Mouse (Mus musculus) neural tube, embryonic 14.5 days (tissue): Measurements from ENCODE around the gene Espnl. TPM values are rescaled to one million over a fixed set of nuclear protein-coding genes. Genes with fewer than 3 reads are reported as not detected.

Experiments used
- ATAC-seq: fragments of 200-750 bp; cut with Nextera tagmentation; 2 replicates; pipeline ENCODE4 v1.8.0; 2017; ENCODE audit warnings: low read depth, mild to moderate bottlenecking, moderate TSS enrichment, moderate library complexity
- H3K27ac ChIP-seq: fragments of 300-500 bp; sonication (generic); 2 replicates; pipeline ENCODE4 v1.5.1; 2014; ENCODE audit warnings: low read depth, mild to moderate bottlenecking, control low read depth, low read length, moderate library complexity, mixed read lengths
- H3K27me3 ChIP-seq: fragments of 300-500 bp; sonication (generic); 2 replicates; pipeline ENCODE4 v1.6.1; 2014; ENCODE audit warnings: low read length; ENCODE audit not compliant: control insufficient read depth, insufficient read depth
- H3K36me3 ChIP-seq: fragments of 300-500 bp; sonication (generic); 2 replicates; pipeline ENCODE4 v1.6.1; 2014; ENCODE audit warnings: low read length, mixed read lengths; ENCODE audit not compliant: control insufficient read depth, insufficient read depth
- H3K4me1 ChIP-seq: fragments of 300-500 bp; sonication (generic); 2 replicates; pipeline ENCODE4 v1.6.1; 2014; ENCODE audit warnings: low read length; ENCODE audit not compliant: control insufficient read depth, insufficient read depth
- H3K4me2 ChIP-seq: fragments of 300-500 bp; sonication (generic); 2 replicates; pipeline ENCODE4 v1.6.1; 2014; ENCODE audit warnings: mild to moderate bottlenecking, low read depth, low read length, control low read depth
- H3K4me3 ChIP-seq: fragments of 300-500 bp; sonication (generic); 2 replicates; pipeline ENCODE4 v1.5.1; 2014; ENCODE audit warnings: low read depth, low read length, control low read depth, mixed read lengths
- H3K9ac ChIP-seq: fragments of 300-500 bp; sonication (generic); replicated peaks from 2 replicates; pipeline ENCODE4 v1.6.1; 2014; ENCODE audit warnings: low read depth, mild to moderate bottlenecking, control low read depth, low read length, mixed read lengths
- H3K9me3 ChIP-seq: fragments of 300-500 bp; sonication (generic); 2 replicates; pipeline ENCODE4 v1.6.1; 2016; ENCODE audit warnings: low read length; ENCODE audit not compliant: control insufficient read depth
- WGBS: fragments of 180-500 bp; shearing (Covaris S2); extraction: QIAGEN DNeasy Blood & Tissue Kit; methylation state at CpG from one replicate; pipeline ENCODE4 v1.1.7; 2014; 5-methylcytosine and 5-hydroxymethylcytosine counted together
- polyA plus RNA-seq: library from polyadenylated mRNA; unstranded; fragments of >200 nt; fragmentation: Nextera tagmentation; extraction: Ambion mirVana; gene quantifications from 2 replicates; pipeline ENCODE4 v1.2.1, GENCODE M21; 2014

The Espnl gene
- polyA plus RNA-seq, 1 experiment from 2014 or later: 0.11 TPM

GRCm38 (mm10) chr1:91312273-91312672 is 9.6 kb upstream of the Espnl start:
- peaks cover 16% of the 10 kb centered on the region for H3K36me3 ChIP-seq
- no peak overlapping the region for H3K27ac ChIP-seq
- ATAC-seq: no peak
- no peak overlapping the region for H3K4me2 ChIP-seq
- no peaks in the 10 kb centered on the region for H3K9me3 ChIP-seq
- H3K27me3 ChIP-seq: no peaks in the 10 kb centered on the region
- no peak overlapping the region for H3K4me3 ChIP-seq
- H3K9ac ChIP-seq: no peak overlapping the region
- 97% methylated on average over 4 of the region's 4 CpGs for WGBS
- no peaks in the 10 kb centered on the region for H3K4me1 ChIP-seq

GRCm38 (mm10) chr1:91313251-91313650 is 8.6 kb upstream of the Espnl start:
- H3K9ac ChIP-seq: no peak overlapping the region
- no peak for ATAC-seq

GRCm38 (mm10) chr1:91317656-91318055 is 4.2 kb upstream of the Espnl start:
- WGBS: 91% methylated on average over 6 of the region's 6 CpGs
- H3K27me3 ChIP-seq: no peaks in the 10 kb centered on the region
- ATAC-seq: no peak
- H3K27ac ChIP-seq: no peak overlapping the region
- H3K4me2 ChIP-seq: no peak overlapping the region
- H3K4me1 ChIP-seq: no peaks in the 10 kb centered on the region
- no peaks in the 10 kb centered on the region for H3K9me3 ChIP-seq
- no peaks in the 10 kb centered on the region for H3K36me3 ChIP-seq
- no peak overlapping the region for H3K9ac ChIP-seq
- no peak overlapping the region for H3K4me3 ChIP-seq

More at GRCm38 (mm10) chr1:91313251-91313650, 8.6 kb upstream of the Espnl start:
- Histone ChIP-seq H3K27me3 (no peaks in the 10 kb centered on the region), H3K36me3 (peaks cover 16% of the 10 kb centered on the region), H3K4me3 (no peak overlapping the region), H3K27ac (no peak overlapping the region), H3K4me2 (no peak overlapping the region), H3K9me3 (no peaks in the 10 kb centered on the region), H3K4me1 (no peaks in the 10 kb centered on the region)
- 56% methylated on average over 5 of the region's 5 CpGs for WGBS

DNA sequence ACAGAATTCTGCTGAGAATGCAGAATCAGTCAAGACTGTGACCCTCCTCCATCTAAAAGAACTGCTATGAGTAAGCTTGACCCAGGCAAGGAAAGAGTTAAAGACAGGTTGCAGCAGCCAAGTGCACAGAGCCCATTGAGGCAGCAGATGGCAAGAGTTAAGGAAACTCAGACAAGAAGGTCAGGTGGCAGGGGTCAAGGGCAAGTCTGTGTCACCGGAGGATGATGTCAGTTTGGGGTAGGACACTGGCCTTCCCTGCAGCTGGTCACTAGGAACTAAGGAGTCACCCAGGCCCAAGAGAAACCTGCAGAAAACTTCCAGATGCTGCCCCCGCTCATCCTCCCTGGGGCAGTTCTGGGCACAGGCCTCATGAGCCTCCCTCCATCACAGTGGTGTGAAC is 2.8 kb downstream of the Espnl start:
- ATAC-seq: no peak
- H3K9ac ChIP-seq: no peak overlapping the region
- H3K36me3 ChIP-seq: no peaks in the 10 kb centered on the region
- H3K4me2 ChIP-seq: no peak overlapping the region
- H3K9me3 ChIP-seq: no peaks in the 10 kb centered on the region
- no peaks in the 10 kb centered on the region for H3K27me3 ChIP-seq
- H3K4me1 ChIP-seq: no peaks in the 10 kb centered on the region
- no peak overlapping the region; the same call in 1 of the 2 replicates for H3K27ac ChIP-seq
- no peak overlapping the region for H3K4me3 ChIP-seq
- WGBS: 67% methylated on average over 2 of the region's 2 CpGs

DNA sequence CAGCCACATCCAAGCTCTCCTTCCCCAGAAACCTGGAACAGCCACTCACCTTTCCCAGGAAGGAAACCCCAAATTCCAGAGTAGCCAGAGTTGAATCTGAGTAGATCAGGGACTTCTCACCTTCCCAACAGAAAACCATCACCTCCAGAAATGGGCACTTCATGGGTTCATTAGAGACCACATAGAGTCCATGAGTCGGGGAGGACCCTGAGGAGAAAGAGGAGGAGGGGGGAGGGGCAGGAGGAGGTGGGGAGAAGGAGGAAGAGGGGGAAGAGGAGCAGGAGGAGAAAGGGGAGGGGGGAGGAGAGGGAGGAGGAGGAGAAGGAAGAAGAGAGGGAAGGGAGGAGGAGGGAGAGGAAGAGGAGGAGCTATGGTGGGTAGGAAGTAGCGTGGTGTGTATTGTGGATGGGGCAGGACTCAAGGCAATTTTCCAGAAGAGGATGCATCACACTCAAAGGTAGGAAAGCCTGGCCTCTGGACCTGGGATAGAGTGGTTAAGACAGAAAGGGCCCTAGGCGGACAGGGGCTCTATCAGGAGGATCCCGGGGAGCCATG is 3.7 kb downstream of the Espnl start:
- Histone ChIP-seq H3K9ac (no peak overlapping the region), H3K4me3 (no peak overlapping the region), H3K4me1 (no peaks in the 10 kb centered on the region), H3K9me3 (no peaks in the 10 kb centered on the region), H3K36me3 (no peaks in the 10 kb centered on the region), H3K27ac (no peak overlapping the region), H3K4me2 (no peak overlapping the region), H3K27me3 (no peaks in the 10 kb centered on the region)
- WGBS: 70% methylated on average over 4 of the region's 4 CpGs
- ATAC-seq: no peak

- ATAC-seq: no peak
- no peaks in the 10 kb centered on the region for H3K9me3 ChIP-seq
- H3K27me3 ChIP-seq: no peaks in the 10 kb centered on the region
- no peak overlapping the region for H3K27ac ChIP-seq
- H3K4me2 ChIP-seq: no peak overlapping the region
- no peak overlapping the region for H3K4me3 ChIP-seq
- no peaks in the 10 kb centered on the region for H3K36me3 ChIP-seq
- 45% methylated on average over 4 of the region's 4 CpGs for WGBS
- no peak overlapping the region for H3K9ac ChIP-seq
- H3K4me1 ChIP-seq: no peaks in the 10 kb centered on the region
Measured at GRCm38 (mm10) chr1:91332102-91332501, 10.2 kb downstream of the Espnl start.

DNA sequence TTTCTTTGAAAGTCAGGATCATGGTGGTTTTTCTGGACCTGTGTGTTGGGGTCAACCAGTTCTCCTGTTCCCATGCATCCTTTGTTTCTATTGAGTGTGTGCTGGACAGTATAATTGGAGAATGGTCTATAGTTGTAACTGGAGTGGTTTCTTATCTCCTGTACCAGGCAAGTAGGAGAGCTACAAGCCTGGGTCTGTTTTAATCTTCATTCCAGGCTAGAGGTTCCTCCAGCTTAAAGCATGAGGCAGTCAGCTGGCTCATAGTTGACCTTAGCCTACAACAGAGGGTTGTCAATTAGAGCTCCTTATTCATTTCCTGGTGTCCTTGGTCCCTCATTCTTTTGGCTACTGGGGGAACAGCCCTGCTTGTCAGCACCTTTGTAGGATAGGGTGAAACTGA is 11.7 kb downstream of the Espnl start:
- Histone ChIP-seq H3K27me3 (no peaks in the 10 kb centered on the region), H3K36me3 (no peaks in the 10 kb centered on the region), H3K4me2 (no peak overlapping the region), H3K4me1 (no peaks in the 10 kb centered on the region), H3K9ac (no peak overlapping the region), H3K4me3 (no peak overlapping the region), H3K27ac (no peak overlapping the region), H3K9me3 (no peaks in the 10 kb centered on the region)
- ATAC-seq: no peak

DNA sequence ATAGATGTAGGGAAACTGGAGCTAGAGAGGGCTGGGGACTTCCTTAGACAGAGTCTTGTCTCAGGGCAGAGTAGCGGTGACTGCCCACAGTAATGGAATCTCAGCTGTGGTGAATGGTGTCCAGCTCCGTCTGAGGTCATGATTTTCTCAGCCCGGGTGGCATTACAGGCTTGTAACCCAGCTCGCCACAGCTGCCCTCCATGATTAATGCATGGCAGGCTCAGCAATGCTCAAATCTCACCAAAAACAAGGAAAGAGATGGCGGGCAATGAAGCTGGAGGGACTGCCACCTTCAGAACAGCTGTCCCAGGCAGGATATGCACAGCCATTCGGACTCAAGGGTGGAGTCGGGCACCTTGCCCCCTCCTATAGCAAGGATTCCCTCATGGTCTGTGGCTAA is 15.5 kb downstream of the Espnl start:
- Histone ChIP-seq H3K4me3 (no peak overlapping the region), H3K9me3 (no peaks in the 10 kb centered on the region), H3K36me3 (no peaks in the 10 kb centered on the region), H3K9ac (no peak overlapping the region), H3K4me2 (no peak overlapping the region), H3K27ac (no peak overlapping the region), H3K27me3 (no peaks in the 10 kb centered on the region), H3K4me1 (no peaks in the 10 kb centered on the region)
- WGBS: 91% methylated on average over 7 of the region's 7 CpGs
- no peak for ATAC-seq

- no peaks in the 10 kb centered on the region for H3K9me3 ChIP-seq
- H3K27me3 ChIP-seq: peaks cover 29% of the 10 kb centered on the region
- no peaks in the 10 kb centered on the region for H3K36me3 ChIP-seq
- no peak overlapping the region for H3K9ac ChIP-seq
- WGBS: 84% methylated on average over 3 of the region's 3 CpGs
- H3K4me1 ChIP-seq: peaks cover 8% of the 10 kb centered on the region
- ATAC-seq: no peak
- H3K4me2 ChIP-seq: no peak overlapping the region
- no peak overlapping the region for H3K4me3 ChIP-seq
- no peak overlapping the region for H3K27ac ChIP-seq
Measured at GRCm38 (mm10) chr1:91344001-91344400, 22.1 kb downstream of the Espnl start.
